Mouse (Mus musculus): ENCODE data around the gene Ccng2.

Gene Ccng2

DNA sequence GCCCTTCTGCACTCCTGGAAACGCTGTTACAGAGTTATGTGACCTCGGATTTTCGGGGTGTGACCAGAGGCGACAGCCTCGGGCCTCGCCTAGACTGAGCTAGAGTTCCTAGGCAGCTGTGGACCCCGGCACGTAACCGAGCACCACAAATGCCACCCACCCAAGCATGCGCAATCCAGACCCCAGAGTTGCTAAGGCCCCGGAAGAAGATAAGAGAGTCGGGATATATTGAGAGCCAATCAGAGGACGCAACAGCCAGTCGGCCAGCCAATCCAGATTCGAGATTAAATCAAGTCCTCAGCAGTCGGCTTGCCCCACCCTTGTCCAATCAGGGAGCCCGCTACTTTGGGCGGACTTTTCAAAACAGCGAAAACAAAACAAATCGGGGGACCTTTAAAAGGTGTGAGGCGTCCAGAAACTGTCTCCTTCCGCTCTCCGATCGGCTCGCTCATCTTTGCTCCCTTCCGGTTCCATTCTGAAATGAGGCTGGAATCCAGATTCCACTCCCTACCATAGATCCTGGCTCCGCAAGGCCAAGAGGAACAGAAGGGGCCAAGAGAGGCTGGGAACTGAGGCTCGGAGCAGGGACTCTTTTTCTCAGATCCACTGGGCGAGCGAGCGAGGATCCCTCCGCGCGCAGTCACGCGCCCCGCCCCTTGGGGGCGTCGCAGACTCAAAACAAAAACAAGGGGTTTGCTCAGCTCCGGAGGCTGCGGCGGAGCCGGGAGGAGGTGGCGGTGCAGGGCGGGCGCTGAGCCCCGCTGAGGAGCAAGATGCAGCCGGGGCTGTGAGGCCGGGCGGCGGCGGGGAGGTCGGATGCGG is at the start of gene Ccng2:
Gene Ccng2, plus strand, starts transcription at position 375 of the 822 bp plus-strand sequence.
- in situ Hi-C loops (cut with MboI, MseI) = loop anchor here (5.0 to 25.0 kb wide), 4 partner anchors 60 to 1305 kb away; partner anchors contain the start of genes Sept11 (in 2 of the 2), 2010109A12Rik (in 1 of the 2), Ccni (in 1 of the 2) and Rchy1 (in 1 of the 2)

DNA sequence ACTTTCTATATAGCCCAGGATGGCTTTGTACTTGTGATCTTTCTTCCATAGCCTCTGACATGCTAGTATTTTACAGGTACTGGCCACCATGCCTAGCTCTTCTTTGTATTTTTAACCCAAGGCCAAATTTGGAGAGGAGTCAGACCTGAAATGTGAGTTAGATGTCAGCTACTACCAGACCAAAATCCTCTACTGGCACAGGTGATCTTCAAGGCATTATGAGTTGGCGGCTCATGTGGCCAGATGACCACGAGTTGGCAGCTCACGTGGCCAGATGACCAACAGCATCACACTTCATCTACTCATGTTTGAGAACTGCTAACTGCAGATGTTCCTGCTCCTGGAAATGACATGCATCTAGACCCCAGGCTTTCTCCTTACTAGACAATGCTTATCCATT is 48.7 kb upstream of the Ccng2 start:
- in situ Hi-C loops (cut with MboI, MseI) = no loop called here

GRCm38 (mm10) chr5:93221661-93222060 is 45.4 kb upstream of the Ccng2 start:
- in situ Hi-C loops (cut with MboI, MseI) = no loop called here

DNA sequence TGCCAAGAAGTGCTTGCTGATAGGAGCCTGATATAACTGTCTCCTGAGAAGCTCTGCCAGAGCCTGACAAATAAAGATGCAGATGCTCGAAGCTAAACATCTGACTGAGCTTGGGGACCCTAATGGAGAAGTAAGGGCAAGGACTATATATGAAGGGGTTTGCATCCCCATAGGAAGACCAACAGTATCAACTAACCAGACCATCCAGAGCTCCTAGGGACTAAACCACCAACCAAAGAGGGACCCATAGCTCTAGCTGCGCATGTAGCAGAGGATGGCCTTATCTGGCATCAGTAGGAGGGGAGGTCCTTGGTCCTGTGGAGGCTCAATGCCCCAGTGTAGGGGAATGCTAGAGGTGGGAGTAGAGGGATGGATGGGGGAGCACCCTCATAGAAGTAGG is 42.5 kb upstream of the Ccng2 start:
- in situ Hi-C loops (cut with MboI, MseI) = no loop called here

DNA sequence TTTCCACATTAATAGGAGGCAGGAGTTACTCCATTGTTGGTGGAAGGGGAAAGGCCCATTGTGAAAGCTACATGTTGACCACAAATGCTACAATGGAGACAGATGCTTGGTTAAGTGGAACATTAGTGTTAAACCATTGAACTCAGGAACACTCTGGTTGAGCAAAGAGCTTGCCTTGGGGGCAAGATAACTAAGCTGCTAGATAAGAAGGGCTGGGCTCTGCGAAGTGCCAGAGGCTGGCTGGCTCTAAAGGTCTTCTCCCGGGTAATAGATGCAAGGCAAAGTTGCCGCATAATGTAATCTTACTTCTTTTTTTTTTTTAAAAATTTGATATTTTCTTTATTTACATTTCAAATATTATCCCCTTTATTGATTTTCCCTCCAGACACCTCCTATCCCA is 39.9 kb upstream of the Ccng2 start:
- in situ Hi-C loops (cut with MboI, MseI) = no loop called here

DNA sequence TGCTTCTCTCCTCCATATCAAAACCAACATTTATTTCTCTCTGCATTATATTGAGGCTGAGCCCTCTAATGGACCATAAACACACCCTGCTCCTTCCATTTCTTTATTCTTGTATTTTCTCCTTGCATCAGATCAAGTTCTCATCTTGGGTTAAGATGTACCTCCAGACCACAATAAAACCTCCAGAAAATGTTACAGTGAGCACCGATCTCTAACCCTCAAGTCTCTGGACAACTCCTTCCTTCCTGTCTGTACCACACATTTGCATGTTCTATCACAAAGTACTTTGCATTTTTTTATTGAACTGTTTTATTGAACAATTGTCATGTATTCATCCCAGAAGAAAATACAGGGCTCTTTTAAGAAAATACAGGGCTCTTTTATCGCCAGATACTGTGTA is 37.5 kb upstream of the Ccng2 start:
- in situ Hi-C loops (cut with MboI, MseI) = no loop called here

- in situ Hi-C loops (cut with MboI, MseI) = no loop called here
Measured at GRCm38 (mm10) chr5:93231721-93232120, 35.3 kb upstream of the Ccng2 start.

DNA sequence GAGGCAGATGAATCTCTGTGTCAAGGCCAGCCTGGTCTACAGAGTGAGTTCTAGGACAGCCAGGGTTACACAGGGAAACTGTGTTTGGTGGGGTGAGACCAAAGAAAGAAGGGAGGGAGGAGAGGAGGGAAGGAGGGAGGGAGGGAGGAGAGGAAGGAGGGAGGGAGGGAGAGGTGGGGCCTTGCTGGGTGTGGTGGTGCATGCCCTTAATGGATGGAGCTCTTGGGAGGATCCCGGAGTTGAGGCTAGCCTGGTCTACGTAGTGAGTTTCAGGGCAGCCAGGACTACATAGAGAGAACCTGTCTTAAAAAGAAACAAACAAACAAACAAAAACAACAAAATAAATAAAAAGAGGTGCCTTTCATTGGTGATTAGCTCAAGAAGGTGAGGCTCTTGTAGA is 34.2 kb upstream of the Ccng2 start:
- in situ Hi-C loops (cut with MboI, MseI) = no loop called here

- in situ Hi-C loops (cut with MboI, MseI) = no loop called here
Measured at GRCm38 (mm10) chr5:93234130-93234529, 32.9 kb upstream of the Ccng2 start.

DNA sequence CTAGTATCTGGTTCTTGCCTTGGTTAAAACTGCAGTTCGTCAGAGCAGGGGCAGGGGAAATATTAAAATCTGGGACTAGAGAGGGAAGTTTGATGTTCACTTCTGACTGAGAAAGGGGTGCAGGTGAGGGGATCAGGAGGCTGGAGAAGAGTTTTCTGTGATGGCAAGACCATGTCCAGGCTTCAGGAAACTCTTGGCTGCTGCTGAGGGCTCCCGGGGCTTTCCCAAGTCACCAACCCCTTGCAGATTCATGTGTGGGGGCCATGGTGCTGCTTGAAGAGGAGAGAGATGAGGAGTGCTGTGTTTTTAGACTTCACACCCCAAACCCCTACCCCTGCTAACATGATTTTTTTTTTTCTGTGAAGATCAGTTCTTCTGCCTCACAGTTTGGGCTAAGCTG is 32.5 kb upstream of the Ccng2 start:
- in situ Hi-C loops (cut with MboI, MseI) = no loop called here

- in situ Hi-C loops (cut with MboI, MseI) = no loop called here
Measured at GRCm38 (mm10) chr5:93235888-93236287, 31.2 kb upstream of the Ccng2 start.

- in situ Hi-C loops (cut with MboI, MseI) = no loop called here
Measured at GRCm38 (mm10) chr5:93236541-93236940, 30.5 kb upstream of the Ccng2 start.

GRCm38 (mm10) chr5:93239590-93240544 is 27.2 kb upstream of the Ccng2 start:
- in situ Hi-C loops (cut with MboI, MseI) = no loop called here

- in situ Hi-C loops (cut with MboI, MseI) = no loop called here
Measured at GRCm38 (mm10) chr5:93245280-93245679, 21.8 kb upstream of the Ccng2 start.

DNA sequence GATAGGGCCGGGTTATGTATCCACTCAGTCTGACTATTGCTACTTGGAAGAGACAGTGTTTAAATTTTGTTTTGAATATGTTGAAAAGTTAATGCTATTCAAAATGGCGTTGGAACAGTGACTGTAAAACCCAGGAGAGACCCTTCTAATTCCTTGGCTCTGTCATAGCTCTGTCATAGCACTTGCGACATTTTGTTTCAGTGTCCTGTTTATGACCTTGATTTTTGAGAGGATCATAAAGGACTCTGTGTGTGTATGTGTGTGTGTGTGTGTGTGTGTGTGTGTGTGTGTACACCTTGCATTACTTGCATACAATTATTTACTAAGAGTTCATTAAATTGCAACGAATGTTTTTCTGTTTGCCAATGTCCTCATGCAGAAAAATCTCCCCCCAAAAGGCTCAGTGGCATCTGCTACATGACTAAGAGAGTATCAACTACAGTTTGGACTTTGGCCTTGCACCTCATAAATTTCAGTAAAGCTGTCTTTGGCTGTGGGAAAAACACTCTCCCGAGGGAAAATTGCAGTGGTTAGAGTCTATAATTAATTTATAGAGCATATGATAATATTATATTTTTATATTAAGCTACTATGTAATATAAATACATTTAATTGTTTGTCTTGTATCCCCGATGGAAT is 17.0 kb upstream of the Ccng2 start:
- in situ Hi-C loops (cut with MboI, MseI) = loop anchor here in 1 of 2 experiments (10.0 to 25.0 kb wide), 2 partner anchors 745 to 1288 kb away; partner anchors contain the start of genes Rchy1 and Scarb2

DNA sequence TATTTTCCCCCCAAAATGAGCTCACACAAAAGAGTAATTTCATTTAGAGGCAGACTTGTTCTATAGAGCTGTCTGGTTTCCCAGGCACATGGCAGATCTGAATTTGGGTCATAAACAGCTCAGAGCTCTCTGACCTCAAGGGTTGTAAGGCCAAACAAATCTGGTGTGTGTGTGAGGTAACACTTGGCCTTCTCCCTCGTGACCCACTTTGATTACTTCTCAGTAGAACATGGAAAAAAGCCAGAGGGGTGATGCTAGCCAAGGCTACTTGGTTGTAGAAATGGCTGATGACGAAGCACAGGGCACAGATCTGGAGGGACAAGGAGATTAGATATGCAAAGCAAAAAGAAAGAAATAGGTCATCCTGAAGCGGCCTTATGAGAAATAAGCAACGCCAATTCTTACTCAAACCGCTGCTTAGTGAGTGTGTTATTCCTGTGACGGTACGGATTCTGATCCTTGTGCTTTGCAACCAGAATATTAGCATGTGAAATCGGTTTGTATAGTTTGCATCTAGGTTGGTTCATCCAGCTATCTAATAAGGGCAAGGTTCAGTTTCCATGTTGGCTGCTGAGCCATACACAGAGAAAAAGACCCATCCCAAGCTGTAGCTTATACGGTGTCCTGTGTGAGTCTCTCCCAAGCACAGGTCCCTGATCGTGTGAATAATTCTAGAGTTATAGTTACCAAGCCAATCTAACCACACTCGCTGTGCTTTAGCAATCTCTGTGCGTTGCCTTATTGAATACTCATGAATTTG is 15.9 kb upstream of the Ccng2 start:
- in situ Hi-C loops (cut with MboI, MseI) = loop anchor here in 1 of 2 experiments (10.0 to 25.0 kb wide), 2 partner anchors 746 to 1289 kb away; partner anchors contain the start of genes Rchy1 and Scarb2

- in situ Hi-C loops (cut with MboI, MseI) = loop anchor here in 1 of 2 experiments (5.0 to 25.0 kb wide), 3 partner anchors 49 to 1294 kb away; partner anchors contain the start of genes 2010109A12Rik, Ccni, Rchy1 and Scarb2
Measured at GRCm38 (mm10) chr5:93255759-93256265, 11.2 kb upstream of the Ccng2 start.

DNA sequence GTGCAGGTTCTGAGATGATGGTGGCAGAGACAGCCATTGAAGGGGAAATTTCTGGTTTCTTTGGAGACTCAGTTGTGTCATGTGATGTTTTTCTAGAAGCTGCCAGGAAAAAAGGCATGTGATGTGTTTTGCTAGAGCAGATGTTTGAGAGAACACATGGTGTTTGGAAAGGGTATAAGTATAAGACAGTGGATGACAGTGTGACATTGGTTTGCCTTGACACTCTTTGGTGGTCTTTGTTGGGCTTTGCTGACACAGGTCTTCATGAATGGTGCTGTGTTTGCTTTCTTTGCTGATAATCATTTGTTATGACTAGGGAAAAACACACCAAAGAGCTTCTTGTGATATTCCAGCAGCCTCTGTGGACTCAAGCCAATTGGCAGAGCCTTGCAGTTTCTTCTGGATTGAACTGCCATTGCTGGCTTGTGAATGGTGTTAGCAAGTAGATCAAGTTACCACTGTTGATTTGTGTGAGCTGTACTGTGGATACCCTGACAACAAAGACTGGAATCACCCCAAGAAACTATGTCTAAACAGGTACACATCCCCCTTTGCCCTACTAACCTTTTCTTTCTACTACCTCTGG is 10.1 kb upstream of the Ccng2 start:
- in situ Hi-C loops (cut with MboI, MseI) = loop anchor here in 1 of 2 experiments (5.0 to 25.0 kb wide), 3 partner anchors 50 to 1295 kb away; partner anchors contain the start of genes 2010109A12Rik, Ccni, Rchy1 and Scarb2

- in situ Hi-C loops (cut with MboI, MseI) = loop anchor here in 1 of 2 experiments (5.0 to 25.0 kb wide), 3 partner anchors 52 to 1297 kb away; partner anchors contain the start of genes 2010109A12Rik, Ccni, Rchy1 and Scarb2
Measured at GRCm38 (mm10) chr5:93259349-93259748, 7.7 kb upstream of the Ccng2 start.

DNA sequence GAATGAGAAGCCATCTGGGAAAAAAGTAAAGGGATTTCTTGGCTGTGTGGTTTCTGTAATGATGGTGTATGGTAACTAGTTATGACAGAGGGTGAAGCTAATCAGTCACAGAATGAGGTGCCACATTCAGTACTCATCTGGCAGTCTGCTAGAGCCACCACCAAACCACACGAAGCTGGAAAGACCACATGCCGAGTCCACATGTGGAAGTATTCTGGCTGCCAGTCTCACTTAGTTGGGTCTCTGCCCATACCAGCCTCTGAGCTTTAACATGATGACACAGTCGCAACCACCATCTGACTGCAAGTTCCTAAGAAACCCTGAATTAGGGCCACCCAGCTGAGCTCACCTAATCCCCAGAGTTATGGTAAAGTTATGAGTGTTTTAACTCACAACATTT is 6.1 kb upstream of the Ccng2 start:
- in situ Hi-C loops (cut with MboI, MseI) = loop anchor here (10.0 to 25.0 kb wide), 2 partner anchors 166 to 1299 kb away; partner anchors contain the start of genes Rchy1 (in 1 of the 2) and Sept11 (in 1 of the 2)
